Mouse (Mus musculus): Measurements from ENCODE around the gene Afap1l2.

GRCm38 (mm10) chr19:56950818-56951217, 57.2 kb downstream of the Afap1l2 start:
- TF ChIP-seq CTCF (IDR thresholded peaks at IDR 0.05; ENCODE audit: borderline replicate concordance, extremely low read depth, insufficient read depth, insufficient read length) (no peak), POLR2A (IDR thresholded peaks at IDR 0.05; ENCODE audit: borderline replicate concordance, extremely low read depth, insufficient read depth, insufficient read length, poor library complexity, severe bottlenecking) (no peak)

Measured in brain, embryonic 14.5 days (tissue).